Mouse (Mus musculus) monocyte, adult 5-6 weeks (primary cell): ENCODE results near the gene Herc1. TPM values are rescaled to one million over a fixed set of nuclear protein-coding genes. Genes with fewer than 3 reads are reported as not detected.

Source experiments
- ATAC-seq: fragments of 153-309, 156-312 bp; replicated peaks from 2 replicates; pipeline ENCODE4 v1.8.0; 2017; ENCODE audit warnings: mild to moderate bottlenecking; ENCODE audit not compliant: low TSS enrichment, insufficient number of reproducible peaks, severe bottlenecking, poor library complexity, low FRiP score
- total RNA-seq: library from RNA; stranded (forward); fragments of 200-1000, 200-491, 200-594 nt; gene quantifications from 3 replicates; pipeline ENCODE4 v1.2.3, GENCODE M21; 2017

The Herc1 gene
- total RNA-seq, result 125 to 158 TPM (median 133 TPM) in 3 replicates

DNA sequence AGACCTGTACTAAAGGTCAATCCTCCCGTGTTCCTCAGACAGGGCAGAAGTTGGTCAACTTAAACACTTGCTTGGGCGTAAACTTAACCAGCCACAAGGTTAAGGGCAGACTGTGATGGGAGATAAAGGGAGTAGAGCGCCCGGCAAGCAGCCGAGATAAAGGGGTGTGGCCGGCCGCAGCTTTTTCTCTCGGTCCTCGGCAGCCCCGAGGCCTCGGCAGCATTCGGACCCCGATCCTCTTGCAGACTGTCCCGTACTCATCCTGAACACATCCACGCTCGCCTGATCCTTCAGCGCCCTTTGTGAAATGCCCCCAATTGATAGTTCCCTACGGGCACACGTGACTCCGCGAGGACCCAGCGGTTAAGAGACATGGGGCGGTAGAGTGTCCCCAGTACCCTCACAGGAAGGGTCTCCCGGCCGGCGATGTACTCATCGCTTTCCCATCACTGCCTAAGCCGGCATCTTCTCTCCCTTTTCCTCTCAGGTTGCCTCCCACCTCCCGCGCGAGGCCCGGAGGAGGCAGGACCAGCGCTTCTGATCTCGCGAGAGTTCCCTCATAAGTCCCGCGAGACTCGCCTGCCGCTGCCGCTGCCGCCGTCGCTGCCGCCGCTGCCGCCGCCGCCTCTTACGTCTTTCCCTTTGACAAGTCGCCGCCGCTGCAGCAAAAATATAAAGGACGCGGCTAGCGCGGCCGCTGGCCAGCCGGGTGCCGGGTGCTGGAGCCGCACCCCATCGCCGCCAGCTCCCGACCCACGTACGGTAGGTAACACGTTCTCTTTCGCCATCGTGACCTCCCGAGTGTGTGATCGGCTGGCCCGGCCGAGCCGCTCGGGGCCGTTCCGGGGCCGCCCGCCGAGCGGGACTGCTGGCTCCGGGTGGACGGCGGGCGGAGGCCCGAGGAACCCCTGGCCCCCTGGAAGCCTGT is at the start of gene Herc1:
Gene Herc1, plus strand, starts transcription at position 591 of the 928 bp plus-strand sequence.
- peak; percentile 94 for ATAC-seq

DNA sequence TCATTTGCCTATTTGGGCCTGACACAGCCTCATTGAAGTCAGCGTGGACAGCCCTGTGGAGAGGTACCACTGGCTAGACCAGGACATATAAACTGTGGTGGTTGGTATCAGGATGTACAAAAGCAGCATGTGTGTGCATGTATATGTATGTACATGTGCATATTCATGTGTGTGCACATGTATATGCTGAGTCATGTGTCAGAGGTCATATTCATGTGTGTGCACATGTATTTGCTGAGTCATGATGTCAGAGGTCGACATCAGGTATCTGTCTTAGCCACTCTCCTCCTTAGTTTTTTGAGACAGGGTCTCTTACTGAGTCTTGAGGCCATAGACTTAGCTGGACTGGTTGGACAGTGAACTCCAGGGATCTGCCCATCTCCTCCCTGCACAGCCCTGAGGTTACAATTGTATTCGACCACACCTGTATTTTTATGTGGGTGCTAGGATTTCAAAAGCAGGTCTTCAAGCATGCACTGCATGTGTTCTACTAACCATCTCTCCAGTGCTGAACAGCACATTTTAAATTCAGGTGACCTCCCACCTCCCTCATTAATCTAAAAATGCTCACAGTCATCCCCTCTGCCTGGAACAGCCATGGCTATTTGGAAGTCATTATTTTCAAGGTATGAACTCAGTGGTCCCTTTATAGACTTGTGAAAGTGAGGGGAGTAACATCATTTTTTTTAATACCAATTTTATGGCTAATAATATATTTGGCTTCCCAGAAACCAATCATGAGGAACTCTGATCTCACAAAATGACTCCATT is 45.7 kb upstream of the Herc1 start:
- no peak for ATAC-seq

DNA sequence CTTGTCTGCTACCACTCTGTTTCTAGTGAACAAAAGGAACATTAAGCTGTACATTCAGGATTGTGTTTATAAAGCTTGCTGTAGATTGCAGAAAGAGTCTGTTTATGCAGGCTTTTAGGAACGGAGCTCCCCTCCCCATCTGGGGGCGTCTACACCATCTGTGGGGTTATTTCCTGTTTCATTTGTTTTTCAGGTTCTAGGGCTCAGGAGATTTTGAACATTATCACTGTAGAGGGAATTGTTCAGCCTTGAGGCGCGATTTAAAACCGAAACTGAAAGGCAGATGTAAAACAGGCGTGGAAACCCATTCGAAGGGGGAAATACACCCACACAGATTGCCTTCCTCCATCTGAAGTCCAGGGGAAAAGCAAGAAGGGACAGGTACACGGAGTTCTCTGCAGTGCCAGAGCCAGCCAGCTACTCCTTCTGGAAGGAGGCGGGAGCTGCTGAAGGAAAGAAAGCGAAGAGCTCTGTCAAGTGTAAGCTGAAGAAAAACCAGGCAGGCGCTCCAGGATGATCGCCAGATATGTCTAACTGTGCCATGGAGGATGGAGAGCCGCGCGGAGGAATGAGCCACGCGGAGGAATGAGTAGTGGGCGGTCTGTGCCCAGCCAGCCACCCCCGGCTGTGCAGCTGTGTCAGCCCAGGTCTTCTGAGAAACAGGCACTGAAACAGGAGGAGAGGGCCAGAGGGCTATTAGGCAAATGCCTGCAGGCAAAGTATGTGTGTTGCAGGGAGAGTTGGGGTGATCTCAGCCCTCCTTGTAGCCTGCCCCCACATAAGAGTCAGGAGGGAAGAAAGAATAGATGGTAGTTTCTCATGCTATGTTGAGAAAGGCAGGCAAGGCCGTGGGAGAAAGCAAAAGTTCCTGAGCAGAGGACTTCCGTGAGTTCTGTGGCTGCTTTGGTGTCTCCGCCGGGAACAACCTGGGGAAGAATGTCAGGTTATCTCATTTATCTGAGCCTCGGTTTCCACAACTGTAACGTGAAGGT is 44.8 kb upstream of the Herc1 start:
- ATAC-seq, result no peak; the same call in 1 of the 2 replicates

DNA sequence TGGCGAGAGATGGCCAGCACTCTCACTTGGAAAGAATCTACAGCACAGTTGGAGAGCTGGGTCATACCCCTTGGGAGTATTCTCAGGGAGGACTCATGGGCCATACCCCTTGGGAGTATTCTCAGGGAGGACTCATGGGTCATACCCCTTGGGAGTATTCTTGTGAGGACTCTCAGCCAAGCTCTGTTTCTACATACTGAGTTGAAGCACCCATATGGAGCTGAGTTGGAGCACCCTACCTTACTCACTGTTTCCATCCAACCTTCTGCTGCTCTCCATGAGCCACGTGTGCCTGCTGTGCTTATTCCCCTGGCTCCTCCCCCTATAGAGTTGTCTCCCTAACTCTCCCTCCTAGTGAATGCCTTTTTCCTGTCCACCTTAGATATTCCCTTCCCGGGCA is 43.8 kb upstream of the Herc1 start:
- no peak for ATAC-seq

DNA sequence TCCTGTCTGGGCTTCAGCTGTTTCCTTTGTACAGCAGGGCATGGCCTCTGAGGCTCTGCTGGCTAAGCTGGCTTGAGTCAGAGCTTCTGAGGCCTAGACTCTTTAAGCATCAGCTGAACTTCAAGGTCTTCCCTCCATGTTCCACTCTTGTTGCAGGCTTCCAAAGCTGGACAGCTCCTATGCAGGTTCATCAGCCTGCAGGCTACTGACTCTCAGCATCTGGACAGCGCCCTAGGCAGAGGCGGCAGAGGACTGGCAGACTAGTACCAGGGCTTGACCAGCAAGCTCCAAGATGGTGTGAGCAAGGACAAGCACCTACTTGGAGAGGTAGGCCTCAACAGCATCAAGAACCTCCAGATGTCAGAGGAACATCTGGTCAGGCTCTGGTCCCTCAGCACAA is 42.9 kb upstream of the Herc1 start:
- ATAC-seq, result 0 out of 2 replicates have a peak, but pooled peaks have one; percentile 22

DNA sequence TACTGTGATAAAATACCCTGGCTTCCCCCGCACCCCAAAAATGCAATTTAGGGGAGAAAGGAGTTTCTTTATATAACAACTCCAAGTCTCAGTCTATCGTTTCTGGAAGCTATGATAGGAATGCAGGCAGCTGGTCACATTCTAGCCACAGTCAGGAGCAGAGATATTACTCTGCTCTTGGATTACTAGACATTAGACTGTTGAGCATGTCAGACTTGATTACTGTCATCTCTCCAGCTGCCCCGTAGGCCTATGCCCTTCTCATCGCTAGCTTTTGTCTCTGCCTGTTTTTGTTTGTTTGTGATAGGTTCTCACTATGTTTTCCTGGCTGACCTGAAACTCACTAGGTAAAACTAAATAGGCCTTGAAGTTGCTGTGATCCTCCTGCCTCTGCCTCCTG is 41.5 kb upstream of the Herc1 start:
- no peak for ATAC-seq

DNA sequence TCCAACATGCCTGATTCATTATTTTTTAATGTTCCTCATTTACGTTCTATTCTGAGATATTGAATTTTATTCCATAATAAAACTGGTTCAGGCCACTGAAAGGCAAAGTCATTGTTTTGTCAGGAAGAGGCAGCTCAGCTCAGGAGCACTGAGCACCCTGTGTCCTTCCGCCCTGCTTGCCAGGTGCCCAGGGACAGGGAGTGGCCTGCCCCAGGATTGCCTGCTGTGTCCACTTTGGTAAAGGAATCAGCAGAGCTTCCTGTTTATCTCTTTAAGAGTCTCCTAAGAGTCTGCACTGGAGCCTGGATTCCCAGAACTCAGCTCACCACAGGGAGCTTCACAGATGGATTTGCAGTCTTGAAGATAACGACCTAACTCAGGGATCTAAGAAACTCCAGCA is 38.8 kb upstream of the Herc1 start:
- no peak for ATAC-seq

DNA sequence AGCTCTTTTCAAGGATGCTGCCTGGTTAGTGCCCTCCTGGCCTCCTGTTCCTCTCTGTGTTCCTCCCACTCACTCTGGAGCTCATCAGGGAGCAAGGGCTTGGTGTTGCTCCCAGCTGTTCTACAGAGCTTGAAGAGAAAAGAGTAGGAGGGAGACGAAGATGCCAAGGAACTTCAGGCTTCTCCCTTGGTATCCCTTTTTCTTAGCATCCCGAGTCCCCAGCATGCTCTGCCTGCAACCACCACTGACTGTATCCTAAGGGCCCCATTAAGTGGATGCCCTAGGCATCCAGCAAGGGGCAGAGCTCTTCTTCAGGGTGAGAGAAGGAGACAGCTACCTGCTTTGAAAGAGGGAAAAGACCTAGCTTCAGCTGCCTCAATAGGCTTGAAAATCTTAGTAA is 33.6 kb upstream of the Herc1 start:
- no peak for ATAC-seq

DNA sequence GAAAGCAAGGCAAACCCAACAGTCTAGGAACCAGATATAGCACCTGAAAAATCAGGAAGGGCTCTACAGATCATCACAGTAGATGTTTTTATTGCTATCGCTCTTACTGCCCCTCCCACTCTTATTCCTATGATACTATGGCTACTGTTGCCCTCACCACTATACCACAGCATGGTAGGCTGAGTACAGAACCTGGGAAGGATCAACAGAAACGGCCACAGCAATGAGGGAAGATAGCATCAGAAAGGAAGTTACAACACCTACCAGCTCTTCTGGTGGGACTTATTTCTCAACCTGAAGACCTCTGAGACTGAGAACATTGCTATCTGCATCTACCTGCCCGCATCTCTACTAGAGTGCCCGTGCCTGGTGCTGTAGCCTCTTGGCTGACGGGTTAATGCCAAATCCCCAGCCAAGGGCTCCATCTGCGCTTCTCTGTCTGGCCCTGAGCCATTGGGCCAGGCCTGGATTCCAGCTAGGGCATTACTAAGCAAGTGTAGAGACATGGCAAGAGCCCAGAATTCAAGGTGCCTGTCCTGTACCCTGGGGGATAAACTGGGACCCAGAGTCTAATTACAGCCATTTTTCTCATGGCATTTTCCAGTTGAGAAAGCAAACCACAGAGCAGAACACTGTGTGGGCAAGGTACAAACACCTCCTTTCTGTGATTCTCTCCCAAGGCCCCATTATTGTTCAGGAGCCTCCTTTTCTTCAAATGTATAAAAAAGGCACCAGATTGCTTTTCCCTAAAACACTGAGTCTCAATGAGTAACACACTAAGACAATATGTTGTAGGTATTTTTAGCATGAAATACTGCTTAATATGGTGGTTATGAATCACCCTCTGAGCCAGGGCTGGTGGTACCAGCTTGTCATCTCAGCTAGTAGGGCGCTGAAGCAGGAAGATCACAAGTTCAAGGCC is 28.0 kb upstream of the Herc1 start:
- no peak for ATAC-seq

DNA sequence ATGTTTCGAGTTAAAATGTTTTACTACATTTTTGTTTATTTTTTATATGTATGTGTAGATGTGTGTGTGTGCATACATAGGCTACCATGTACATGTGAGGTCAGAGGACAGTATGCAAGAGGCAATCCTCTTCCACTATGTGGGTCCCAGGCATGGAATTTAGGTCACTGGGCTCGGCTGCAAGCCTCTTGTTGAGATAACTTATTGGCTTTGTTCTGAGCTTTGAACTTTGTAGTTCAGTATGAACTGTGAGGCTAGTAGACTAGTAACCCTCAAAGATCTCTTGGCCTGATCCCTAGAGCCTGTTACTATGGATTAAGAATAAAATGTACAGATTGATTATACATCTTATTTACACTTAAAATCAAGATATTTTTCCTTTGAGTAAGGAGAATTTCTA is 23.4 kb upstream of the Herc1 start:
- no peak for ATAC-seq

DNA sequence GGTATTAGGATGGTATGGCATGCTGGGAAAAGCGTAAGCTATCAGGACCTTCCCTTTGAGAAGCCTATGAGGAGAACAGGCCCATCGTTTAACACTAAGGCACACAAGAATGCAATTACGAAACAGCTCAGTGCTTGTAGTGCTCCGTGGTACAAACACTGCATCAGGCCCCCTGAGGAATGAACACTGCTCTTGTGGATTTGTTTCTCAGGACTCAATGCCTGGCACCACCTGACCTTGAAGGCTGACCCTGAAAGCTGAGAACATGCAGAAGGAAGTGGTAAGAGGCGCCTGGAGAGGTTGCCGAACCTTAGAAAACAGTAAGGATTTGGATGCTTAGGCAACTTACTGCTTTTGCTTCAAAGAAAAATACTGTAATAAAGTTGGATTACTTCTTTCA is 20.8 kb upstream of the Herc1 start:
- no peak for ATAC-seq

DNA sequence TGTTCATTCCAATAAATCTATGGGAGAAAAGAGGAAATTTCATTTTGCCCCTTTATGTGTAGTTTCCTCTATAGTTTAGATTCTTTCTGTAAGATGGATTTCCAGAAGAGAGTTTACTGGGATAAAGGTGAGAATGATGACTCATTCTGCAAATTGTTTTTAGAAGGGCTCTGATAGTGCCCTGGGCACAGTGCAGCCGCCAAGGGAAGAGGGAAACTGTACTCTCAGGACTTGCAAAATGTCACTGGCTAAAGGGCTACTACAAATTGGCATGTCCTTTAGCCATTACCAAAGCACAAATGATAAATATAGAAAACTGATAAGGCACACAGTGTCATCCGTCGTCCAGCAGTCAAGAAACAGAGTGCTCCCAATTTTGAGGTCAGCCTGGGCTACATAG is 19.8 kb upstream of the Herc1 start:
- ATAC-seq, result no peak

DNA sequence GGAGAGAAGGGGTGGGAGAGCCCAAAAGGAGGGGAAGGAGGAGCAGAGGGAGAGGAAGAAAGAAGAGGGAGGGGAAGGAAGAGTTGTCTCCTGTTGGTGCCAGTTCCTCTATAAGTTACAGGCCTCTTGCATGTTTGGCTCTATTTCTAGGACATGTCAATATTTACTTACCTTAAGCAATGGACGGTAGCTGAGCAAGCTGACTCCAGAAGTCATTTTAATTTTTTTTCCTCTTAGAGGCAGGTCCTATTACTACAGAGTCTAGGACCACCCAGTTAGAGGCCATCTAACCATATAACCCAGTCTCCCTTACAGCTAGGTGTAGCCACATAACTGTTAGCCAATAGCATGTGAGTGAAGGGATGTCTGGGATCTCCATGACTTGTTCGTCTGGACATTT is 18.7 kb upstream of the Herc1 start:
- no peak for ATAC-seq

DNA sequence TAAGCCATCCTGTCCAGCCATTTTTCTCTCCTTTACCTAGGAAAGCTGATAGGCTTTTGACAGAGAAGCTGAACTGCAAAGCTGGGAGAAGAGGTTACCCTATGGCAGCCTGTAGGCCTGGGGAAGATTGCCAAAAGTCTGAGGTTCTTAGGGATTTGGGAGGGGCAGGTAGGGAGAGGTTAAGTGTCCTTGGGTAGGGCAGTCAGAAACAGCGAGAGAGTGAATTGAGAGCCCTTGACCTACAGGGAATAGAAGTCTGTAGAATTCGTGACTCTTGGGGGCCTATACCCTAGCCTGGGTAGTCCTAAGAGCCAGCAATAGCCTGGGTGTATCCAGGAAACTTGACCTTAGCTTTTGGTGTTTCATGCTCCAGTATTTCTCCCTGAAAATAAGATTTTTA is 17.9 kb upstream of the Herc1 start:
- no peak for ATAC-seq

DNA sequence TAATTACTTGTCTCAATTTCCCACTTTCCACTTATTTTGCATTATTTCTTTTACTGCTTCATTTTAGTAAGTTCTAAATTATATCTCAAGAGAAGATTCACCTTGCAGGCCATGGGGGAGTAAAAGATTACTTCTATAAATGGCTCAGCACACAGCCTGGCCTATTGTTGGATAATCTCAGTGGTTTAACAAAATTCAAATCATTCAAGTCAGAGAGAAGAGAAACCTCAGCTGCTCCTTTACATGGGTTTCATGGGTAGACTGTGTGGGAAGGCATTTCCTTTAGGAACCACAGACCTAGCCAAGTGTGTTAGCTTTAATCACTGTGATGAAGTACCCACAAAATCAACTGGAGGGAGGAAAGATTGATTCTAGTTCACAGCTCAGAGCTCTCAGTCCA is 13.0 kb upstream of the Herc1 start:
- no peak for ATAC-seq

DNA sequence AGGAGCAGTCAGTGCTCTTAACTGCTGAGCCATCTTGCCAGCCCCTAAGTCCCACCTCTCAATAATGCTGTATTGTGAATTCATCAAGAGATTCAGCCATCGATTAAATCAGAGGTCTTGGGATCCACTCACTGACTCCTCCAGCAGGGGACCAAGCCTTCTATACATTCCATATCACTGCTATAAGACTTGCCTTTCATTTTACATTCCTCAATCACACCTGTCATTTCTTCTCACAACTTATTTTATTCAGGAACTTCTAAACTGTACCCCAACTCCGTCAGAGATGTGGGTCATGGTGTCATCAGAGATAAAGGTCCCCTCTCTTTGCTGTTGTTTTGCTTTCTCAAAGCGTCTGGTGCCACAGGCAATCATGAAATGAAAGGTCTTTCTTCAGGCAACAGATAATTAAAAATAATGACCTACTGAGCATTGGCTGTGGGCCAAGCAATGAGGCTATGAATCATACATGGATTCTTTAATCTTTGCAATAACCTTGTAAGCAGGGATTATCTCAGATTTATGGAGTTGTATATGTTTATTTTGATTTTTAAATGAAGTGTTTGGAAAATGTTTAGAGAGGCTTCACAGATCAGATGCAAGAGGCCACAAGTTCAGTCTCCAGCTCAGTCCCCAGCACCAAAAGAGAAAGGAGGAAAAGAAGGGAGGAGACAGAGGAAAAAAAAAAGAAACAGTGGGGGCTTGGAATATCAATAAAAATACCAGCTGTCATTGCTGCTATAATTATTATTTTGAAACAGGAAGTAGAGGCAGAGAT is 12.1 kb upstream of the Herc1 start:
- ATAC-seq, result no peak

DNA sequence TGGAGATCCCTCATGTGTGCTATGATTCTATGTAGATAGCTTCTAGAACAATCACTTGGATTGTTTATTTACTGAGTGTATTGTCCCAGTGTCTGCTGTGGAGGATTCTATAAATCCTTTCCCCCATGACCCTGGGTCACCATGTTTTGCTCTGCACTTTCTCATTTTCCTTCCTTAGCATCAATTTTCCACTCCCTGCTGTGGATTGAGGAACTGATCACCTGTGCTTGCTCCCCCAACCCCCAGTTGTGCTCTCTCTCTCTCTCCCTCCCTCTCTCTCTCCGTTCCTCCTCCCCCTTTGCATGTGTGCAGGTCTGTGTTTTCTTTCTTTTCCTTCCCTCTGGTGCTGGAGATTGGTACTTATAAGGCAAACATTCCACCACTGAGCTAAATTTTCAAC is 10.5 kb upstream of the Herc1 start:
- ATAC-seq, result no peak
